In genomic region chr2:151535961-151536617, GRCm38 (mm10) we compare ENCODE assay signal across 8 mouse cellular contexts. TPM values are rescaled to one million over a fixed set of nuclear protein-coding genes. Genes with fewer than 3 reads are reported as not detected.
DNase-seq lines count a peak whose midpoint lies in the region; ATAC-seq and TF ChIP-seq lines count a peak whose summit lies in the region.

No protein-coding gene starts in this region.

- no peaks in the 10 kb centered on the region for H3K27me3 ChIP-seq in kidney, embryonic 14.5 days (ENCODE audit: control insufficient read depth, insufficient read depth, low read length)
- no peaks in the 10 kb centered on the region for H3K27me3 ChIP-seq in hindbrain, embryonic 15.5 days
- H3K27me3 ChIP-seq in midbrain, embryonic 14.5 days (ENCODE audit: control insufficient read depth, insufficient read depth, low read length) = no peaks in the 10 kb centered on the region

- TF ChIP-seq CTCF in bone marrow macrophage, adult 2 months (IDR thresholded peaks at IDR 0.05; ENCODE audit: low read depth, low read length) = no peak

- H3K4me2 ChIP-seq in kidney, embryonic 14.5 days (replicated peaks; ENCODE audit: low read depth, low read length) = 0 out of 2 replicates have a peak overlapping the region, but pooled peaks have one; percentile 25
- no peak overlapping the region for H3K4me2 ChIP-seq in hindbrain, embryonic 15.5 days
- H3K4me2 ChIP-seq in midbrain, embryonic 14.5 days (ENCODE audit: low read length) = no peak overlapping the region

- DNase-seq in kidney, adult 18-20 months = no peak
- DNase-seq in midbrain, embryonic 14.5 days = peak; percentile 18
- DNase-seq in cerebellum, postnatal 25 days = no peak
- no peak for DNase-seq in urinary bladder, adult 18-20 months (ENCODE audit: low spot score in 2 of 2)
- DNase-seq in gastrocnemius, postnatal 4 days (ENCODE audit: low spot score in 2 of 2) = no peak

- H3K9me3 ChIP-seq in kidney, embryonic 14.5 days (ENCODE audit: control insufficient read depth, low read length) = no peaks in the 10 kb centered on the region
- no peaks in the 10 kb centered on the region for H3K9me3 ChIP-seq in hindbrain, embryonic 15.5 days
- H3K9me3 ChIP-seq in midbrain, embryonic 14.5 days (ENCODE audit: control insufficient read depth, low read length) = no peaks in the 10 kb centered on the region

- no peaks in the 10 kb centered on the region for H3K36me3 ChIP-seq in kidney, embryonic 14.5 days (ENCODE audit: control insufficient read depth, insufficient read depth, low read length)
- no peaks in the 10 kb centered on the region for H3K36me3 ChIP-seq in hindbrain, embryonic 15.5 days
- H3K36me3 ChIP-seq in midbrain, embryonic 14.5 days (ENCODE audit: control insufficient read depth, insufficient read depth, low read length) = no peaks in the 10 kb centered on the region

- H3K4me3 ChIP-seq in kidney, embryonic 14.5 days (ENCODE audit: low read length) = no peak overlapping the region
- H3K4me3 ChIP-seq in bone marrow macrophage, adult 2 months (ENCODE audit: insufficient read depth, low read length) = peak overlapping the region; percentile 13; the same call in 1 of the 2 replicates
- H3K4me3 ChIP-seq in hindbrain, embryonic 15.5 days = no peak overlapping the region
- H3K4me3 ChIP-seq in midbrain, embryonic 14.5 days (replicated peaks; ENCODE audit: low read depth, low read length) = no peak overlapping the region

- 55% methylated on average over 1 of the region's 1 CpGs for WGBS in kidney, embryonic 14.5 days
- WGBS in hindbrain, embryonic 15.5 days = 32% methylated on average over 1 of the region's 1 CpGs
- WGBS in midbrain, embryonic 14.5 days = 24% methylated on average over 1 of the region's 1 CpGs

- no peak overlapping the region for H3K9ac ChIP-seq in kidney, embryonic 14.5 days (ENCODE audit: low read depth, low read length)
- no peak overlapping the region for H3K9ac ChIP-seq in hindbrain, embryonic 15.5 days
- no peak overlapping the region for H3K9ac ChIP-seq in midbrain, embryonic 14.5 days (replicated peaks; ENCODE audit: low read length)

- no peak for TF ChIP-seq POLR2A in bone marrow macrophage, adult 2 months (IDR thresholded peaks at IDR 0.05; ENCODE audit: borderline replicate concordance, low read depth, low read length)

- peak; percentile 73 for ATAC-seq in kidney, embryonic 14.5 days (ENCODE audit: low FRiP score, low TSS enrichment)
- ATAC-seq in hindbrain, embryonic 15.5 days (ENCODE audit: low FRiP score, low read depth) = peak; percentile 53; the same call in 1 of the 2 replicates
- no peak for ATAC-seq in midbrain, embryonic 14.5 days (ENCODE audit: low FRiP score, low TSS enrichment)

- peaks cover 2% of the 10 kb centered on the region; the same call in 1 of the 2 replicates for H3K4me1 ChIP-seq in kidney, embryonic 14.5 days (ENCODE audit: control insufficient read depth, insufficient read depth, low read length)
- peaks cover 32% of the 10 kb centered on the region for H3K4me1 ChIP-seq in bone marrow macrophage, adult 2 months (ENCODE audit: control insufficient read depth, insufficient read depth, low read length)
- H3K4me1 ChIP-seq in hindbrain, embryonic 15.5 days (replicated peaks) = peaks cover under 1% of the 10 kb centered on the region; the same call in 1 of the 2 replicates
- no peaks in the 10 kb centered on the region for H3K4me1 ChIP-seq in midbrain, embryonic 14.5 days (ENCODE audit: control insufficient read depth, insufficient read depth, low read length)

- H3K27ac ChIP-seq in kidney, embryonic 14.5 days (ENCODE audit: low read depth, low read length) = no peak overlapping the region
- H3K27ac ChIP-seq in bone marrow macrophage, adult 2 months (ENCODE audit: insufficient read depth, low read depth, low read length) = peak overlapping the region; percentile 92
- H3K27ac ChIP-seq in hindbrain, embryonic 15.5 days (replicated peaks) = no peak overlapping the region; the same call in 1 of the 2 replicates
- no peak overlapping the region for H3K27ac ChIP-seq in midbrain, embryonic 14.5 days (replicated peaks; ENCODE audit: low read depth, low read length)

RNA-seq across cellular contexts. Expression of gene Fkbp1a, which starts 6.2 kb away (rescaled TPM):
- polyA plus RNA-seq in kidney, embryonic 14.5 days (2014; fragmentation: Nextera tagmentation; extraction: Ambion mirVana) = 573 and 762 TPM in 2 replicates
- 184 and 197 TPM in 2 replicates for polyA plus RNA-seq in bone marrow macrophage, adult 2 months (2012; ENCODE audit: insufficient read depth, insufficient read length, missing spikeins)
- 622 and 646 TPM in 2 replicates for polyA plus RNA-seq in hindbrain, embryonic 15.5 days (2015; fragmentation: Nextera tagmentation; extraction: Ambion mirVana)
- 547 and 602 TPM in 2 replicates for polyA plus RNA-seq in midbrain, embryonic 14.5 days (2014; fragmentation: Nextera tagmentation; extraction: Ambion mirVana)
- total RNA-seq in gastrocnemius, postnatal 4 days (2021) = 100 to 1,000 TPM; 292 to 323 TPM

RNA-seq across cellular contexts. Expression of gene Sdcbp2, which starts 36.3 kb away (rescaled TPM):
- 1.3 and 1.9 TPM in 2 replicates for polyA plus RNA-seq in kidney, embryonic 14.5 days (2014; fragmentation: Nextera tagmentation; extraction: Ambion mirVana)
- not detected in 2 replicates for polyA plus RNA-seq in bone marrow macrophage, adult 2 months (2012; ENCODE audit: insufficient read depth, insufficient read length, missing spikeins)
- 0.71 and 0.73 TPM in 2 replicates for polyA plus RNA-seq in hindbrain, embryonic 15.5 days (2015; fragmentation: Nextera tagmentation; extraction: Ambion mirVana)
- polyA plus RNA-seq in midbrain, embryonic 14.5 days (2014; fragmentation: Nextera tagmentation; extraction: Ambion mirVana) = 0.50 and 0.62 TPM in 2 replicates
- 1 to 10 TPM; 1.5 to 1.8 TPM for total RNA-seq in gastrocnemius, postnatal 4 days (2021)

RNA-seq across cellular contexts. Expression of gene Nsfl1c, which starts 42.1 kb away (rescaled TPM):
- polyA plus RNA-seq in kidney, embryonic 14.5 days (2014; fragmentation: Nextera tagmentation; extraction: Ambion mirVana) = 198 and 253 TPM in 2 replicates
- 67.5 and 69.3 TPM in 2 replicates for polyA plus RNA-seq in bone marrow macrophage, adult 2 months (2012; ENCODE audit: insufficient read depth, insufficient read length, missing spikeins)
- 280 and 283 TPM in 2 replicates for polyA plus RNA-seq in hindbrain, embryonic 15.5 days (2015; fragmentation: Nextera tagmentation; extraction: Ambion mirVana)
- 194 and 260 TPM in 2 replicates for polyA plus RNA-seq in midbrain, embryonic 14.5 days (2014; fragmentation: Nextera tagmentation; extraction: Ambion mirVana)
- total RNA-seq in gastrocnemius, postnatal 4 days (2021) = 100 to 1,000 TPM; 132 to 145 TPM
